Mouse (Mus musculus) cerebellum, adult 2 months (tissue): ENCODE data around the gene Slc45a1.

Experiments
- CTCF ChIP-seq: fragments of 200-500 bp; IDR thresholded peaks from 2 replicates; pipeline ENCODE4 v1.5.1; 2011; ENCODE audit warnings: low read depth, mild to moderate bottlenecking, control low read depth, low read length, moderate library complexity, borderline replicate concordance; ENCODE audit not compliant: insufficient read depth
- POLR2A ChIP-seq: fragments of 200-500 bp; IDR thresholded peaks from 2 replicates; pipeline ENCODE4 v1.6.1; 2011; ENCODE audit warnings: low read length, control low read depth, borderline replicate concordance; ENCODE audit not compliant: insufficient read depth

DNA sequence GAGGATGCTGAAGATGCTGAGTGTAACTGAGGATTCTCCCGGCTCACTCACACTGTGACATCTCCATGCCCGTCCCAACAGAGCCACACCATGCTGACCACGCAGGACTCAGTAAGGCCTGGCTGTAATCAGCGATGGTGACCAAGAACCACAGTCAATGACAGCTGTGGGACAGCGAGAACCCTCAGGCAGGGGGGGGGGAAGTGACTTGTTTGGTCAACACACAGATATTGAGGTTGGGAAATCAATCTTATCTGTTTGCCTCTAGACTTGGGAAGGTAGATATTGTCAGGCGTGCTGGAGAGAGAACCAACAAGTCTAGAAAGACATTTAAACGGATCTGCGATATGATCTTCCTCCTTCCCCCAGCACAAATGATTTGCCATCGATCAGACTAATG is 48.9 kb upstream of the Slc45a1 start:
- TF ChIP-seq POLR2A, result no peak
- no peak for TF ChIP-seq CTCF
